Mouse (Mus musculus): ENCODE data around the gene Mecr. TPM values are rescaled to one million over a fixed set of nuclear protein-coding genes. Genes with fewer than 3 reads are reported as not detected.

The Mecr gene
- total and polyA plus RNA-seq, 3 experiments, result 92.1 to 137 TPM; not detected in 1

- Histone ChIP-seq H3K27me3 (ENCODE audit: control insufficient read depth in 1 of 2, insufficient read depth in 2 of 2, low read length in 2 of 2) (no peaks in the 10 kb centered on the region), H3K27ac (ENCODE audit: control insufficient read depth, low read depth, low read length) (no peak overlapping the region), H3K36me3 (ENCODE audit: control insufficient read depth in 1 of 2, insufficient read depth in 2 of 2, low read length in 2 of 2) (peaks cover 10 to 31% of the 10 kb centered on the region in 2 experiments), H3K4me3 (ENCODE audit: control insufficient read depth in 1 of 2, insufficient read depth in 1 of 2, low read depth in 2 of 2, low read length in 2 of 2) (no peak overlapping the region), H3K9me3 (replicated peaks; ENCODE audit: insufficient read depth, low read length) (no peaks in the 10 kb centered on the region), H3K9ac (ENCODE audit: control insufficient read depth, low read depth, low read length, poor library complexity, severe bottlenecking) (no peak overlapping the region), H3K79me2 (ENCODE audit: control insufficient read depth, insufficient read depth, low read length, poor library complexity) (peaks cover 90% of the 10 kb centered on the region), H3K4me1 (ENCODE audit: control insufficient read depth in 1 of 2, insufficient read depth in 2 of 2, low read length in 2 of 2) (peaks cover 17 to 18% of the 10 kb centered on the region in 2 experiments)
- no peak for TF ChIP-seq UBTF (IDR thresholded peaks at IDR 0.05; ENCODE audit: borderline replicate concordance, insufficient read depth, low read depth, low read length)
- no peak for TF ChIP-seq MXI1 (IDR thresholded peaks at IDR 0.05; ENCODE audit: low read depth, low read length)
- no peak for TF ChIP-seq GATA1 (IDR thresholded peaks at IDR 0.05; ENCODE audit: low read depth, low read length)
- no peak for TF ChIP-seq MYB (IDR thresholded peaks at IDR 0.05; ENCODE audit: low read depth, low read length)
- TF ChIP-seq USF2 (IDR thresholded peaks at IDR 0.05; ENCODE audit: borderline replicate concordance in 1 of 2, insufficient read depth in 1 of 2, low read depth in 1 of 2, low read length in 2 of 2), result no peak
- TF ChIP-seq KAT2A (conservative IDR thresholded peaks at IDR 0.05; ENCODE audit: low read depth, low read length), result no peak
- no peak for TF ChIP-seq ZKSCAN1 (IDR thresholded peaks at IDR 0.05; ENCODE audit: low read depth, low read length)
- no peak for TF ChIP-seq GABPA (IDR thresholded peaks at IDR 0.05; ENCODE audit: low read depth, low read length)
- TF ChIP-seq ETS1 (IDR thresholded peaks at IDR 0.05; ENCODE audit: low read depth, low read length), result no peak
- TF ChIP-seq RAD21 (IDR thresholded peaks at IDR 0.05; ENCODE audit: low read depth, low read length), result no peak
- no peak for TF ChIP-seq ZNF384 (IDR thresholded peaks at IDR 0.05; ENCODE audit: low read depth, low read length)
- TF ChIP-seq TBP (IDR thresholded peaks at IDR 0.05; ENCODE audit: low read depth, low read length), result no peak
- DNase-seq (ENCODE audit: low read depth, low spot score), result no peak
Observed at GRCm38 (mm10) chr4:131879692-131880091, 36.4 kb downstream of the Mecr start.

GRCm38 (mm10) chr4:131881306-131881705 is 38.0 kb downstream of the Mecr start:
- peaks cover 89% of the 10 kb centered on the region for H3K79me2 ChIP-seq (ENCODE audit: control insufficient read depth, insufficient read depth, low read length, poor library complexity)
- peaks cover 8 to 10% of the 10 kb centered on the region in 2 experiments for H3K4me1 ChIP-seq (ENCODE audit: control insufficient read depth in 1 of 2, insufficient read depth in 2 of 2, low read length in 2 of 2)
- no peaks in the 10 kb centered on the region for H3K27me3 ChIP-seq (ENCODE audit: control insufficient read depth in 1 of 2, insufficient read depth in 2 of 2, low read length in 2 of 2)
- no peak overlapping the region for H3K4me3 ChIP-seq (ENCODE audit: control insufficient read depth in 1 of 2, insufficient read depth in 1 of 2, low read depth in 2 of 2, low read length in 2 of 2)
- no peak for DNase-seq (ENCODE audit: low read depth, low spot score)
- peaks cover 13 to 19% of the 10 kb centered on the region in 2 experiments for H3K36me3 ChIP-seq (ENCODE audit: control insufficient read depth in 1 of 2, insufficient read depth in 2 of 2, low read length in 2 of 2)
- no peak overlapping the region for H3K9ac ChIP-seq (ENCODE audit: control insufficient read depth, low read depth, low read length, poor library complexity, severe bottlenecking)
- TF ChIP-seq POLR2AphosphoS2 (IDR thresholded peaks at IDR 0.05; ENCODE audit: low read length) (no peak), POLR2AphosphoS5 (IDR thresholded peaks at IDR 0.05; ENCODE audit: borderline replicate concordance, low read depth, low read length) (no peak), ZC3H11A (IDR thresholded peaks at IDR 0.05; ENCODE audit: low read depth, low read length) (no peak)
- no peak overlapping the region for H3K27ac ChIP-seq (ENCODE audit: control insufficient read depth, low read depth, low read length)
- H3K9me3 ChIP-seq (replicated peaks; ENCODE audit: insufficient read depth, low read length), result no peaks in the 10 kb centered on the region

All from MEL (cell line).